ENCODE assay signal across 8 mouse cellular contexts in the genomic region with DNA sequence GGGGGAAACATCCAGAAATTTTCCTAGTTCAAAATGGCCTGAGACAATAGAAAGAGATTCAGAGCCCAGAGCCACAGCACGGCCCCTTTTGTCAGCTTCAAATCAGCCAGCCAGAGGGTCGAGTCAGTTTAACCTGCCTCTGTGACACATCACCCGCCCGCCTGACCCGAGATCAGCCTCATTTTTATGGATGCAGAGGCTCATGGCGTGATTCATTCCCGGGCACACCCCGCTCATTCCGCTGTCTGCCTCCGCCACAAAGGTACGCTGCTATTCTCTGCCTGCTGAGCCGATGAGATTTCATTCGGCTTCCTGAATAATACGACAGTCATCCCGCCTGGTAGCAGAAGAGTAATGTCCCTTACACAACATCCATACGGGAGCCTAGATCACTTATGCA.
DNase-seq lines count a peak whose midpoint lies in the region; ATAC-seq lines count a peak whose summit lies in the region.

No protein-coding gene starts in this region.

- H3K36me3 ChIP-seq in heart, embryonic 13.5 days, result no peaks in the 10 kb centered on the region
- H3K36me3 ChIP-seq in forebrain, embryonic 12.5 days (replicated peaks), result no peaks in the 10 kb centered on the region

- ATAC-seq in heart, embryonic 13.5 days (ENCODE audit: extremely low read depth, insufficient number of reproducible peaks, low FRiP score, low TSS enrichment), result no peak
- ATAC-seq in forebrain, embryonic 12.5 days (ENCODE audit: low FRiP score), result peak; percentile 53; the same call in 1 of the 2 replicates

- H3K9ac ChIP-seq in heart, embryonic 13.5 days, result peak overlapping the region; percentile 71
- H3K9ac ChIP-seq in forebrain, embryonic 12.5 days, result peak overlapping the region; percentile 61; the same call in 1 of the 2 replicates

- peak overlapping the region; percentile 44 for H3K4me3 ChIP-seq in heart, embryonic 13.5 days
- H3K4me3 ChIP-seq in forebrain, embryonic 12.5 days (replicated peaks), result peak overlapping the region; percentile 28

- no peaks in the 10 kb centered on the region for H3K9me3 ChIP-seq in heart, embryonic 13.5 days
- no peaks in the 10 kb centered on the region for H3K9me3 ChIP-seq in forebrain, embryonic 12.5 days

- H3K27me3 ChIP-seq in heart, embryonic 13.5 days (replicated peaks), result 0 out of 2 replicates have a peak, but pooled peaks cover 5% of the 10 kb centered on the region
- peaks cover 4% of the 10 kb centered on the region; the same call in 1 of the 2 replicates for H3K27me3 ChIP-seq in forebrain, embryonic 12.5 days

- H3K27ac ChIP-seq in heart, embryonic 13.5 days (replicated peaks), result no peak overlapping the region
- peak overlapping the region; percentile 91 for H3K27ac ChIP-seq in forebrain, embryonic 12.5 days

- H3K4me2 ChIP-seq in heart, embryonic 13.5 days, result peak overlapping the region; percentile 71
- H3K4me2 ChIP-seq in forebrain, embryonic 12.5 days, result peak overlapping the region; percentile 58

- 22% methylated on average over 16 of the region's 16 CpGs for WGBS in heart, embryonic 13.5 days
- 4% methylated on average over 16 of the region's 16 CpGs for WGBS in forebrain, embryonic 12.5 days

- intact Hi-C loops in heart, postnatal 25 days (cut with DNase I), result no loop called here
- intact Hi-C loops in left cerebral cortex, postnatal 36 days (cut with DNase I), result loop anchor here (2.0 to 5.0 kb wide), 2 partner anchors 56 to 114 kb away; no protein-coding TSS in a partner anchor

- DNase-seq in heart, postnatal 25 days (ENCODE audit: low spot score), result no peak
- peak; percentile 78 for DNase-seq in Muller cell, postnatal 12 days (ENCODE audit: inconsistent ontology term)
- DNase-seq in left cerebral cortex, postnatal 36 days (ENCODE audit: low spot score in 2 of 2), result peak; percentile 39 to 41
- DNase-seq in right cerebral cortex, adult 2 months (ENCODE audit: low spot score in 2 of 2), result peak; percentile 57 to 60
- DNase-seq in thymus, postnatal 36 days, result no peak
- DNase-seq in gastrocnemius, adult 8-10 months (ENCODE audit: low spot score in 2 of 2), result no peak

- H3K4me1 ChIP-seq in heart, embryonic 13.5 days, result peaks cover 9% of the 10 kb centered on the region
- H3K4me1 ChIP-seq in forebrain, embryonic 12.5 days, result peaks cover 34% of the 10 kb centered on the region

Comparison
In these comparisons a context has a peak if more than half of its experiments do, and no peak if none do; other contexts are left out.
1. DNase-seq: peak in Muller cell, postnatal 12 days (single experiment), left cerebral cortex, postnatal 36 days (2 of 2) and right cerebral cortex, adult 2 months (2 of 2); none in heart, postnatal 25 days (single experiment), thymus, postnatal 36 days (0 of 2) and gastrocnemius, adult 8-10 months (0 of 2).